Mouse (Mus musculus) liver, embryonic 13.5 days (tissue): Measurements from ENCODE around the gene Dtx2. TPM values are rescaled to one million over a fixed set of nuclear protein-coding genes. Genes with fewer than 3 reads are reported as not detected.

Source experiments
- ATAC-seq: fragments of 200-750 bp; cut with Nextera tagmentation; 2 replicates; pipeline ENCODE4 v1.8.0; 2017; ENCODE audit warnings: low read depth, mild to moderate bottlenecking, moderate number of reproducible peaks, moderate library complexity
- DNase-seq: peaks from one replicate; pipeline ENCODE4 v3.0.0; 2022
- H3K27ac ChIP-seq: fragments of 300-500 bp; sonication (generic); 2 replicates; pipeline ENCODE4 v1.5.1; 2015; ENCODE audit warnings: moderate library complexity, mild to moderate bottlenecking, inconsistent platforms
- H3K27me3 ChIP-seq: fragments of 300-500 bp; sonication (generic); 2 replicates; pipeline ENCODE4 v1.6.1; 2015; ENCODE audit warnings: mild to moderate bottlenecking, inconsistent platforms
- H3K36me3 ChIP-seq: fragments of 300-500 bp; sonication (generic); 2 replicates; pipeline ENCODE4 v1.6.1; 2015; ENCODE audit warnings: mild to moderate bottlenecking, inconsistent platforms
- H3K4me1 ChIP-seq: fragments of 300-500 bp; sonication (generic); replicated peaks from 2 replicates; pipeline ENCODE4 v1.6.1; 2015; ENCODE audit warnings: inconsistent platforms
- H3K4me2 ChIP-seq: fragments of 300-500 bp; sonication (generic); 2 replicates; pipeline ENCODE4 v1.6.1; 2015; ENCODE audit warnings: inconsistent platforms, mild to moderate bottlenecking, moderate library complexity
- H3K4me3 ChIP-seq: fragments of 300-500 bp; sonication (generic); replicated peaks from 2 replicates; pipeline ENCODE4 v1.5.1; 2015; ENCODE audit warnings: mild to moderate bottlenecking, inconsistent platforms
- H3K9ac ChIP-seq: fragments of 300-500 bp; sonication (generic); 2 replicates; pipeline ENCODE4 v1.6.1; 2015; ENCODE audit warnings: mild to moderate bottlenecking, inconsistent platforms
- H3K9me3 ChIP-seq: fragments of 300-500 bp; sonication (generic); replicated peaks from 2 replicates; pipeline ENCODE4 v1.6.1; 2016; ENCODE audit warnings: inconsistent platforms
- whole genome bisulfite sequencing: fragments of 180-500 bp; shearing (Covaris S2); methylation state at CpG from one replicate; pipeline ENCODE4 v1.1.7; 2015; ENCODE audit not compliant: insufficient replicate concordance; 5-methylcytosine and 5-hydroxymethylcytosine counted together
- polyA plus RNA-seq: library from polyadenylated mRNA; unstranded; fragments of >200 nt; fragmentation: Nextera tagmentation; extraction: Ambion mirVana; gene quantifications from 2 replicates; pipeline ENCODE4 v1.2.1, GENCODE M21; 2015

Dtx2 gene
- polyA plus RNA-seq, 1 experiment from 2014 or later: 7.0 TPM

DNA sequence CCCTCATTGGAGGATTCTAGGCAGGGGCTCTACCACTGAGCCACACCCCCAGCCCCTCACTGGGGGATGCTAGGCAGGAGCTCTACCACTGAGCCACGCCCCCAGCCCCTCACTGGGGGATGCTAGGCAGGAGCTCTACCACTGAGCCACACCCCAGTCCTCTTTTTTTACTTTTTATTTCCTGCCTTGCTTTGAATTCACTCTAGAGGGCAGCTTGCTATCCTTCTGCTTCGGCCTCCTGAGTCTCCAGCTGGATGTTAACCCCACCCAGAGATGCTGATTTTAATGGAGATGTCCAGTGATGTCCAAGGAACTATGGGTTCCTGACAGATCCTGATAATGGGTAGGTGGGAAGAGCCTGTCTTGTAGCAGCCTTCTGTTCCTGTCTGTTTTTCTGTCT, 74.8 kb downstream of the Dtx2 start:
- Histone ChIP-seq H3K36me3 (no peaks in the 10 kb centered on the region), H3K4me3 (no peak overlapping the region), H3K4me1 (no peaks in the 10 kb centered on the region), H3K9me3 (no peaks in the 10 kb centered on the region), H3K27ac (no peak overlapping the region), H3K27me3 (peaks cover 9% of the 10 kb centered on the region; the same call in 1 of the 2 replicates), H3K4me2 (no peak overlapping the region), H3K9ac (no peak overlapping the region)
- 46% methylated on average over 2 of the region's 2 CpGs for WGBS
- DNase-seq (no peak), ATAC-seq (no peak)

DNA sequence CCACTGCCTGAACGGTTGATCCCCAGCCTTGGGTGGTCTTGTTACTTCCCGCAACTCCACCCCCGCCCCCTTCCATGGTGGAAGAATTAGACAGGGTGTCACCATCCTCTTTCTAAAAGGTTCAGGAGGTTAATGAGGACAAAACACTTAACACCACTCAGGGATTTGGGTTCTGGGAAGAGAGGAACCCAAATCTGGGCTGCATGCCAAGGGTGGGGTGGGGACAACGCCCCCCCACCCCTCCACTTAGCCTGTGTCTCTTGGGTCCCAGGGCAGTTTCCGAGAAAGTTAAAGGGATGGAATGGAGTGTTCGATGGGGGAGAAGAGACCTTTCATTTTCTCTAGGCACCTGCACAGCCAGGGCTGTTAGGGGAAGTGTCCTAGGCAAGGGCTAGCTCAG, 78.5 kb downstream of the Dtx2 start:
- H3K4me3 ChIP-seq: no peak overlapping the region
- no peak overlapping the region for H3K9ac ChIP-seq
- 0 out of 2 replicates have a peak, but pooled peaks cover 3% of the 10 kb centered on the region for H3K4me1 ChIP-seq
- no peaks in the 10 kb centered on the region for H3K9me3 ChIP-seq
- H3K36me3 ChIP-seq: no peaks in the 10 kb centered on the region
- 54% methylated on average over 6 of the region's 6 CpGs for WGBS
- ATAC-seq: no peak
- H3K27me3 ChIP-seq: peaks cover 9% of the 10 kb centered on the region; the same call in 1 of the 2 replicates
- no peak overlapping the region for H3K4me2 ChIP-seq
- DNase-seq: no peak
- no peak overlapping the region for H3K27ac ChIP-seq

DNA sequence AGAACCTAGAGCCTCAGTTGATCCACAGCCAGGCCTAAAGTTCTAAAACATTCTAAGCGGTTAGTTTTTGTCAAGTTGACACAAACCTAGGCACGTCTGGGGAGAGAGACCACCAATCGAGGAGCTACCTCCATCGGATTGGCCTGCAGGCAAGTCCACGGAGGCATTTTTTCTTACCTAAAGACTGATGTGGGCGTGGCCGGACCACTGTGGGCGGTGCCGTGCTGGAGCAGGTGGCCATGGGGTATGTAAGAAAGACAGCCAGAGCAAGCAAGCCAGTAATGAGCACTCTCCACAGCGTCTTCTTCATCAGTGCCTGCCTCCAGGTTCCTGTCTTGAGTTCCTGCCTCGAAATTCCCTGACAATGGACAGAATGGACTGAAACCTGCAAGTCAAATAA, 78.9 kb downstream of the Dtx2 start:
- Histone ChIP-seq H3K27me3 (peaks cover 9% of the 10 kb centered on the region; the same call in 1 of the 2 replicates), H3K36me3 (no peaks in the 10 kb centered on the region), H3K4me3 (no peak overlapping the region), H3K9me3 (no peaks in the 10 kb centered on the region), H3K4me2 (no peak overlapping the region), H3K27ac (no peak overlapping the region), H3K9ac (no peak overlapping the region), H3K4me1 (0 out of 2 replicates have a peak, but pooled peaks cover 3% of the 10 kb centered on the region)
- ATAC-seq: no peak
- DNase-seq: no peak
- 49% methylated on average over 11 of the region's 11 CpGs for WGBS

DNA sequence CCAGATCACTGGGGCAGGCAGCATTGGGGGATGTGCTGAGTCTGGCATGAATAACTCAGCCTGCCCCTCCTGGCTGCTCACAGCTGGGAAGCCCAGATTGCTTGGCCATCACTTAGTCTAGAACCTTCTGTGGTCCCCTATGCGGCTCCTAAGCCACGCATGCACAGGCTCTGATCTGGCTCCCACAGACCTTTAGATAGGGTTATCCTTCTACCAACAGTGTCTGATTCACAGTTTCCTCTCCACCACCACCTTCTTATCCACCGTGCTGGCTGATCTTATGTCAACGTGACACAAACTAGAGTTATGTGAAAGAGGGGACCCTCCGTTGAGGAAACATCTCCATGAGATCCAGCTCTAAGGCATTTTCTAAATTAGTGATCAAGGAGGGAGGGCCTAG, 80.5 kb downstream of the Dtx2 start:
- H3K36me3 ChIP-seq: no peaks in the 10 kb centered on the region

DNA sequence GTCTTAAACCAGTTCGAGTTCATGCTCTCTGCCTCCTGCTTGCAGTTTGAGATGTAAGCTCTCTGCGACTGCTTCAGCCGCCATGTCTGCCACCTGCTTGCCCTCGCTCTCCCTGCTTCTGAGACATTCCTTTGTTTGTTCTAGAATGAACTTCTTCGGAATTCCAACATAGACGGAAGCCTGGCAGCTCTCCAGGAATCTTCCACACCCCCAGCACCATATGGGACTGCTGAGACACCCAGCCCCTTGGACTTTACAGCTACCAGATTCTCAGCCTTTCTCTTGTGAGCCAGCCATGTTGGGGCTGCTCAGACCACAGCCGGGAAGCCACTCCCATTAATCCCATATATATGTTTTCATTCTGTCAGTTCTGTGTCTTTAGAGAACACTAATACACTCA, 81.7 kb downstream of the Dtx2 start:
- H3K27me3 ChIP-seq: peaks cover 11% of the 10 kb centered on the region
- no peak for DNase-seq
- no peak for ATAC-seq
- H3K36me3 ChIP-seq: no peaks in the 10 kb centered on the region
- no peak overlapping the region for H3K9ac ChIP-seq
- no peak overlapping the region for H3K27ac ChIP-seq
- no peak overlapping the region for H3K4me3 ChIP-seq
- H3K9me3 ChIP-seq: no peaks in the 10 kb centered on the region
- no peak overlapping the region for H3K4me2 ChIP-seq
- WGBS: 46% methylated on average over 7 of the region's 7 CpGs
- 0 out of 2 replicates have a peak, but pooled peaks cover 5% of the 10 kb centered on the region for H3K4me1 ChIP-seq

More for the DNA sequence above, 80.5 kb downstream of the Dtx2 start:
- Histone ChIP-seq H3K4me2 (no peak overlapping the region), H3K9me3 (no peaks in the 10 kb centered on the region), H3K27me3 (peaks cover 7% of the 10 kb centered on the region; the same call in 1 of the 2 replicates), H3K4me3 (no peak overlapping the region), H3K27ac (no peak overlapping the region), H3K4me1 (0 out of 2 replicates have a peak, but pooled peaks cover 3% of the 10 kb centered on the region), H3K9ac (no peak overlapping the region)
- no peak for ATAC-seq
- DNase-seq: no peak
- 41% methylated on average over 5 of the region's 5 CpGs for WGBS

DNA sequence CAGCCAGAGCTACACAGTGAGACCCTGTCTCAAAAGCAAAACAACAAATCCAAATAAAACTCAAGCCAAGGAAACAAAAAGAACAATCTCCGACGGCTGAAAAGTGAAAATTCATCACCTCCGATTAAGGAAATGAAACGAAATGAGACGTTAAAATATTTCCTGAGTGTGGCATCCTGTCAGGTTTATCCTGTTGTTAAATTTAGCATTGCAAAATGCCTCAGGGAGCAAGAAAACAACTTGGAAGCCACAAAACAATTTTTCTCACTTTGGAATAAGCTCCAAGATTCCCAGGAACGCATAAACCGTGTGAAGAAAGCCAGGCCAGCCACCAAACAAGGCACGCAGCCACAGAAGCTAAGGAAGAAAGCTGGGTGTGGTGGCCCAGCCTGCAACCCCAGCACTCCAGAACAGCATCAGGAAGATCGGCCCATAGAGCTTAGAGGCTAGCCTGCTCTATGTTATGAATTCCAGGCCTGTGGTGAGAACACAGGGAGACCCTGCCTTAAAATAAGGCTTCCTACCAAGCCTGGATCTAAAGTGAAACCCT, 82.5 kb downstream of the Dtx2 start:
- Histone ChIP-seq H3K27ac (no peak overlapping the region), H3K4me1 (0 out of 2 replicates have a peak, but pooled peaks cover 5% of the 10 kb centered on the region), H3K27me3 (peaks cover 13% of the 10 kb centered on the region), H3K9ac (no peak overlapping the region), H3K4me3 (no peak overlapping the region), H3K4me2 (no peak overlapping the region), H3K36me3 (no peaks in the 10 kb centered on the region), H3K9me3 (no peaks in the 10 kb centered on the region)
- WGBS: 62% methylated on average over 9 of the region's 9 CpGs
- DNase-seq (no peak), ATAC-seq (no peak)

DNA sequence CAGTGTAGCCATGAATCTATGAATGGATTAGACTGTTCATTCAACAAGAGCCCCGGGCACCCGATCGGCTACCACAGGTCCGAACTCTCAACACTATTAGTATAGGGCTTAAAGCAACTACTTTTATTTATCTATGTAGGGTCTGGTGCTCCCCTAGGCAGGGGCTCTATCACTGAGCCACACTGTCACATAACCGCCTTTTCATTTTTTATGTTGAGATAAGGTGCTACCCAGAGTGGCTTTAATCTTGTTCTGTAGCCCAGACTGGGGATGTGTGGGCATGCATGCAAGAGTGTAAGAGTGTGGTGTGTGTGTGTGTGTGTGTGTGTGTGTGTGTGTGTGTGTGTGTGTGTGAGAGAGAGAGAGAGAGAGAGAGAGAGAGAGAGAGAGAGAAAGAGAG, 83.5 kb downstream of the Dtx2 start:
- Histone ChIP-seq H3K4me1 (peaks cover 6% of the 10 kb centered on the region), H3K4me2 (no peak overlapping the region), H3K27ac (no peak overlapping the region), H3K27me3 (peaks cover 8% of the 10 kb centered on the region), H3K4me3 (no peak overlapping the region), H3K9ac (no peak overlapping the region), H3K9me3 (no peaks in the 10 kb centered on the region; the same call in 1 of the 2 replicates), H3K36me3 (no peaks in the 10 kb centered on the region)
- WGBS: 69% methylated on average over 5 of the region's 5 CpGs
- no peak for ATAC-seq
- no peak for DNase-seq

DNA sequence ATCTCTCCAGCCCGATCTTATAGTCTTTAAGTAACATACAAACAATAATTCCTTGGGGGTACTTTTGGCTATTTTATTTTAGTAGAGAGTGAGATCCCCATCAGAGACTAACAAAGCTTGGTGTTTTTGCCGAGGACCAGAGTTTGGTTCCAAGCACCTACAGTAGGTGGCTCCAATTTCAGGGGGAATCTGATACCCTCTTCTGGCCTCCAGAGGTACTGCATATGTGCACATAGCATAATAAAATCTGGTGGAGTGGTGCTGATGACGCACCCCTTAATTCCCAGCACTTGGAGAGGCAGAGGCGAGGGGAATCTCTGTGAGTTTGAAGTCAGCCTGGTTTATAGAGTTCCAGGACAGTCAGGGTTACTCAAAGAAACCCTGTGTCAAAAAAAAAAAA, 87.7 kb downstream of the Dtx2 start:
- no peak for DNase-seq
- Histone ChIP-seq H3K36me3 (no peaks in the 10 kb centered on the region), H3K27ac (no peak overlapping the region), H3K27me3 (peaks cover 32% of the 10 kb centered on the region), H3K9ac (no peak overlapping the region), H3K4me1 (peaks cover 22% of the 10 kb centered on the region), H3K4me2 (no peak overlapping the region), H3K9me3 (no peaks in the 10 kb centered on the region; the same call in 1 of the 2 replicates), H3K4me3 (no peak overlapping the region)
- ATAC-seq: no peak
- 59% methylated on average over 4 of the region's 4 CpGs for WGBS

Other genes starting within 250 kb of the Dtx2 start
- gene Styxl1, start 216.4 kb upstream of the Dtx2 start, polyA plus RNA-seq: not detected in 2 replicates
- 416 and 419 TPM in 2 replicates for gene Mdh2, start 216.3 kb upstream of the Dtx2 start, polyA plus RNA-seq
- gene Srrm3, start 187.9 kb upstream of the Dtx2 start, polyA plus RNA-seq: 0.07 TPM in 1 of 2 replicates, not detected in the other
- gene Hspb1, start 106.9 kb upstream of the Dtx2 start, polyA plus RNA-seq: 6.4 and 7.3 TPM in 2 replicates
- gene Ywhag, start 60.2 kb upstream of the Dtx2 start, polyA plus RNA-seq: 80.8 and 100 TPM in 2 replicates
- gene Ssc4d, start 20.3 kb upstream of the Dtx2 start, polyA plus RNA-seq: 1.8 TPM in 2 replicates
- not detected in 2 replicates for gene Zp3, start 14.7 kb upstream of the Dtx2 start, polyA plus RNA-seq
- 3.4 and 3.8 TPM in 2 replicates for gene Upk3b, start 43.7 kb downstream of the Dtx2 start, polyA plus RNA-seq
- gene Upk3bl, start 59.7 kb downstream of the Dtx2 start, polyA plus RNA-seq: 0.17 and 0.21 TPM in 2 replicates
- 1.0 and 1.4 TPM in 2 replicates for gene Rasa4, start 89.1 kb downstream of the Dtx2 start, polyA plus RNA-seq
- 171 and 189 TPM in 2 replicates for gene Polr2j, start 121.8 kb downstream of the Dtx2 start, polyA plus RNA-seq
- gene Lrwd1, start 141.3 kb downstream of the Dtx2 start, polyA plus RNA-seq: 44.9 and 46.4 TPM in 2 replicates
- gene Alkbh4, start 141.3 kb downstream of the Dtx2 start, polyA plus RNA-seq: 15.2 and 15.5 TPM in 2 replicates
- 3.8 and 3.9 TPM in 2 replicates for gene Orai2, start 175.9 kb downstream of the Dtx2 start, polyA plus RNA-seq
- gene Prkrip1, start 204.2 kb downstream of the Dtx2 start, polyA plus RNA-seq: 34.5 and 42.8 TPM in 2 replicates